Mouse (Mus musculus) thymus, postnatal 36 days (tissue): ENCODE data around the gene Eva1c.

Experiments used
- DNase-seq, 2 experiments: peaks; one replicate each; pipeline ENCODE4 v3.0.0; 2022; ENCODE audit warnings: mixed read lengths in 2 of 2

Gene Eva1c

DNA sequence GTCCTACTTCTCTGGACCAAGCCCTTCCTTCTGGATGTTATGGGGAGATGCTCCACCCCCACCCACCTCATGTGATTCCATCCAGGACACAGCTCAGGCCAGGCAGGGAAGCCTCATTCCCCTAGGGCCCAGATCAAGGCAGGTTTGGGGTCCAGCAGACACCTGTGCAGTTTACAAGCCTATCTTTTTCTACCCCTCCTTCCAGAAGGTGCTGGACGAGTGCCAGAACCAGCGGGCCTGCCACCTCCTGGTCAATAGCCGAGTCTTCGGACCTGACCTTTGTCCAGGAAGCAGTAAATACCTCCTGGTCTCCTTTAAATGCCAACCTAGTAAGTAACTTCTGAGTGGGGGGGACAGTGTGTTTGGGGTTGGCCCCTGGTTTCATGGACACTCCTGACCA, 42.8 kb downstream of the Eva1c start:
- no peak for DNase-seq

DNA sequence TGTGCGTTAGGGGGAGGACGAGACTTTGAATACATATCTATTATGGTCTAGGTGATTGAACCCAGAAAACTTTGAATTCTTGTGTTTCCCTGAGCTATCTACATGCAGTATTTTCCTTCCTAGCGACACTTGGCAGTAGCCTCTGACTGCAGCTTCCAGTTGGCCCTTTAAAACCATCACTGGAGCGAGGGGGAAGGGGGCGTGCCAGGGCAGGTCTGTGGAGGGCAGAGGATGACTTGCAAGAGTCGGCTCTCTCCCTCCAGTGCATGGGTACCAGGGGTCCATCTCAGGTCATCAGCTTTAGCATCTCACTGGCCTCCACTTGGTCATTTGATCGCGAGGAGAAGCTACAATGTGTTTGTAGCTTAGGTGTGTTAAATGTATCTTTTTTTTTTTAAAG, 46.4 kb downstream of the Eva1c start:
- no peak for DNase-seq

DNA sequence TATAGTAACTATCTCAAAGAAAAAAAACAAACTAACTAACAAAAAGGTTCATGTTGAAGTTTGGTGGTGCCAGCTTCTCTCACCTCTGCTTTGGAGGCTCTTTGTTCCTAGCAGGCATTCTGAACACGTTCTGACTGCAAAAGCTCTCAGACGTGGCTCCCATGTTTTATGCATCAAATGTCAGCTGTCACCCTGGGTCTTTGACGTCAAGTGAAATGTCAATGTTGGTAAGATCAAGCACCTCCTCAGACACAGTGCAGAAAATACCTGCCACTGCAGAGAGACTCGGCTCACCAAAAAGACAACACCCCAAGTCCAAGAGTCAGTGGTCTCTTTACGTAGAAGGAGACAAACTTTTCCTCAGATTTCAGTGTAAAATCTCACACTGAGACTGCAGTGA, 48.0 kb downstream of the Eva1c start:
- DNase-seq = no peak

DNA sequence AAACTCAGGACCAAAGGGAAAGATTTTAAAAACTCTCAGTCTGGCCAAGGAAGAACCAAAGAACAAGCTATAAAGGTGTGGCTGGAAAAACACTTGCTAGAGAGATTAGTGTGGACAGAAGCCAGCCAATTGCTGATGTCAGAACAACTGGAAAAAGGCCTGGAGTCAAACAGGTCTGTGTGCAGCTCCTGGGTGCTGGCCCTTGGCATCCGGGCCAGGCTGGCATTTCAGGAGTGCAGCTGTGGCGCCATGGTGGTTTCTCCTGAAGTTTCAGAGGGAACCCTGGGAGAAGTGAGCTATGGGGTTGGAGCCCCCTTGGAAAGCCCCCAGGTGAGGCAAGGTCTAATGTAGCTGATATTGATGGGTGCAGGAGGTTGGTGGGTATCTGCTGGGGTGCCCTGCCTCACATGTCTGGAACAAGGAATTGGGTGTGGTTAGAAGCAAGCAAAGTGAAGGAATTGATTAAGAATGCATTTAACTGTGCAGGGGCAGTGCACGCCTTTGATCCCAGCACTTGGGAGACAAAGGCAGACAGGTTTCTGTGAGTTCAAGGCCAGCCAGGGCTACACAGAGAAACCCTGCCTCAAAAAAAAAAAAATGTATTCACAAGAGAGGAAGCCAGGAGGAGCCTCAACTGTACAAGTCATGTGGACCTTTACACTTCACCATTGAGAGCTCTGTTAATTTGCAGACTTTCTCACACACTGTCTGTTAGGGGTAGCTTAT, 51.8 kb downstream of the Eva1c start:
- DNase-seq = no peak

DNA sequence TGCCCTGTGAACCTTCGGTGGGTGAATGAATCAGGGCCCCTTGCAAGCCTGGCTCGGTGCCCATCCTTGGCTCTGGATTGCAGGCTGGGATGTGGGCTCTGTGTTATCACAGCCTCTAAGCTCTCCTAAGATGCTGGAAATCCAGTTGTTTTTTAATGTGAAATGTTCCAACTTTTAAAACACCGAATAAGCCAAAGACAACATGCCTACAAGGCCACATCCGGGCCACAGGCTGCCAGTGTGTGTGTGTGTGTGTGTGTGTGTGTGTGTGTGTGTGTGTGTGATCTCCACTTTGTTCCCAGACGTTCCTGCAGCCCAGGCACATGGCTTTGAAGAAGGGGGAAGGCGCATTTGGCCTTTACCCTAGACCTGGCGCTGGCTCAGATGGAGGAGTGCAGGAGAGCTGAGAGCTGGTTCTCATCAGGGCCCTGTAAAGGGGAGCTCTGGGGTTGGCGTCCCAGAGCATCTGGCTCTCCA, 56.0 kb downstream of the Eva1c start:
- no peak for DNase-seq

DNA sequence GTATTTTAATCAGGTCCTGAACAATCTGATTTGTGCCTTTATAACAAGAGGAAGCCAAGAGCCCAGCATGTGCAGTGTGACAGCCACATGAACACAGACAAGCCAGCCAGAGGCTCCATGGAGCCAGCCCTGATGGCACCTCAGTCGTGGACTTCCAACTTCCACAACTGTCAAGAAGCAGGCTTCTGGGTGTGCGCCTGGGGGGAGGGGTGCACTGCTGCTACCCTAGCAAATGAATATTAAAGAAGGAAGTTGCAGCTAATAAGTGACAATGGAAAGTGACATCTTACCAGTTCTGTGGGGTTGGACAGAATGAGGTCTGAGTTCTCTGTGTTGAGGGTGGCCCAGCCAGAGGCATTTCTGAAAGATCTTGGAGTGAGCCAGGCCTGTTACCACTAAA, 58.8 kb downstream of the Eva1c start:
- no peak for DNase-seq

DNA sequence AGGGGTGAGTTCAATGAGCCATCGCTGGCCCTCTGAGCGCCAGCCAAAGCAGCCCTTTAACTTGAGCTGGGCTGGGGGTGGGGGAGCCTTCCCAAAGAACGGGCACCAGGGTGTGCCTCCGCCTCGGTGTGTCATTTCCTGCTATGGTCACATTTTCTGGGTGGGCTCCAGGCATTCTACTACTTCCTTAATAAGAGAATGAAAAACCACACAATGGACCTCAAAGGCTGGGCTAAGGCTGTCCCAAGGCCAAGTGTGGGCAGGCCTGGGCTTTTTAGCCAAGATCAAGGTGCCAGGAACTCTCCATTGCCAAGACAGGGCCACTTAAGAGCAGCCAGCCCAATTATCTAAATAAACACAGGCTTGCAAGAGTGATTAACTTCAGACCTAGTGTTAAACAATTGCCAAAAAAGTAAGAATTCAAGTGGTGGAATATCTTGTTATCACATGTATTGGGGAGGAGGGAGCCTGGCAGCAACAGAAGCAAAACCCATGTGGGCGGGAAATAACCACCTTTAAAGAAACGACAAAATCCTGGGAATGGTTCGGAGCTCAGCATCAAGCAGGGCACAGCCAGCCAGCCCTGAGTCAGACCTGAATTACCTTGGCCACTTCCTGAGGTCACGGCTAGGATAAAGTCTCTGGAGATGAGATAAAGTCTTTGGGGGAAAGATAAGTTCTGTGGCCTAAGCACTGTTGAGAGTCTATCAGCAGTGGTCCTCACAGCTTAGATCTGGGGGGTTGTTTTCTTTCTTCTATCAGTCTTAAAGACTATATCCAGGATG, 59.5 kb downstream of the Eva1c start:
- no peak for DNase-seq

DNA sequence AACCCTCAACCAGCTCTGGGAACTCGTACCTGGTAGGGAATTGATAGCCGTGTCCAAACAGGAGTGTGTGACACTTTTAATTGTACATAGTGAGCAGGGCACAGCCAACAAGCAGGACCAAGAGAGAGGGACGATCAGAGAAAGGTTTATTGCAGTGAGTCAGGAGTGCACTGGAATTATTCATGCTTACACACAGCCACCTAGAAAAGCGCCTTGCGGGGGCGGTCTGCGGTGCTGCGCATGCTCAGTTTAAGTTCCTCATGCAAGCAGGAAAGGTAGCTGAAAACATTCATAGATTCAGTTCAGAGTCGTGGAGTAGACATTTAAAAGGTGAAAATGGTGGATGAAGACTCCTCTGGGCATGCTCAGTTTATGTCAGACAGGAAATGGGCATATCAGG, 64.2 kb downstream of the Eva1c start:
- no peak for DNase-seq

DNA sequence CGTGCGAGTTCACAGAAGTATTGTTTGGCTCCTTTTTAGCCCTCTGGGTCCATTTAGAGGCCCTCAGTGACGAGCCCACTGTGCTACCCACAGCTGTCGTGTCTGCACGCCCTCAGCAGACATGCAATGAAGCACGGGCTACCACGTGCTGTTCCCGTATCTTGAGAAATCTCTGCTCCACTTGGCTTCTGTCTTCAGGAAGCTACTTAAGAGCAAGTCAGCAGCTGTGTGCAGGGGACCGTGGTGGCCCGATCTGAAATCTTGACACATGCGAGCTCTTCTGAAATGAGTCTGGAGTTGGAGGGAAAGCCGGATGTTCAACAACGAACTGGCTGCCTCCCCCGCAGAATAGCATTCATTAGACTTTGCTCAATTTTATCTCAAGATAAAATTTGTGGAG, 65.1 kb downstream of the Eva1c start:
- no peak for DNase-seq

DNA sequence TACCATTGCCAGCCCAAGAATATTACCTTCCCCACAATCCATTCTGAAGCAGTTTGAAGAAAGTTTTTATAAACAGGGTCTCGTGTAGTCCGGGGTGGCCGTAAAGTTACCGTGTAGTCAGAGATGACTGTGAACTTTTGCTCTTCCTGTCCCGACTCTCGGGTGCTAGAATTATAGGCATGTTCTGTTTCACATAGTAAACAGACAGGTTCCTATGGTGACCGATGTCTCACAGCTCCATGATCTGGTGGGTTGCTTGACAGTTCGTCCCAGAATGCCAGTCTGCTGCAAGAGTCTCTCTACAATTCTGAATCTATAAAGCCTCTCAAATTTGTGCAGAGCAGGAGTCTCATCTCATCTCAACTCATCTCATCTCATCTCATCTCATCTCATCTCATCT, 65.6 kb downstream of the Eva1c start:
- no peak for DNase-seq

DNA sequence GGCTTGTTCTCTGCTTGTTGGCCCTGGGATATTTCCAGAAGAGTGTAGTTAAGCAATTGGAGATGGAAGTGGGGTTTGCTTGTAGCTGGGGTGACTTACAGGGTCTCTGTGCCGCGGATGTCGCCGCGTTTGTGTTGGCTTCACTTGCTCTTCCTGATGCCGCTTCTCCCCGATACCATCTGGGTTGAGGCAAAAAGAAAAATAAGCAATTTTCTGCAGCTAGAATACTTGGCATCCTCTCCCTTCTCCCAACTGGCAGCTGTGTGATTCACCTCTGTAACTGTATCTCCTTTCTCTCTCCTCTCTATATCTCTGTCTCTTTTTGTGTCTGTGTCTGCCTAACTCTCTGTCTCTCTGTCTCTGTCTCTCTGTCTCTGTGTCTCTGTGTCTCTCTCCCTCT, 66.5 kb downstream of the Eva1c start:
- no peak for DNase-seq

DNA sequence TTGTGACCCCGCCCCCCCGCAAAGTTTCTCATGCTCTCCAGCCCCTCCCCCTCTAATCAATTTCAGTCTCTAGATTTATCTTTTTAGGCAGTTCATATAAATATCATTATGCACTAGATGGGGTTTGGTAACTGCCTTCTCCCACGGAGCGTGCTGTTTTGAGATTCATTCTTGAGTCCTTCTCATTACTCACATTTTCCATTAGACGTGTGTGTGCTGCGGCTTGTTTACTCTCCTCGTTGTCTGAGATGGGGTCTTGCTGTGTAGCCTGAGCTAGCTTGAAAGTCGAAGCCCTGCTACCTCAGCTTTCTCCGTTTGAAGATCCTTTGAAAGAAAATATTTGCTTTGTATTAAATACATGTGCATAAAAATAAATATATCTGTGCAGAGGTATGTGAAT, 67.3 kb downstream of the Eva1c start:
- no peak for DNase-seq

DNA sequence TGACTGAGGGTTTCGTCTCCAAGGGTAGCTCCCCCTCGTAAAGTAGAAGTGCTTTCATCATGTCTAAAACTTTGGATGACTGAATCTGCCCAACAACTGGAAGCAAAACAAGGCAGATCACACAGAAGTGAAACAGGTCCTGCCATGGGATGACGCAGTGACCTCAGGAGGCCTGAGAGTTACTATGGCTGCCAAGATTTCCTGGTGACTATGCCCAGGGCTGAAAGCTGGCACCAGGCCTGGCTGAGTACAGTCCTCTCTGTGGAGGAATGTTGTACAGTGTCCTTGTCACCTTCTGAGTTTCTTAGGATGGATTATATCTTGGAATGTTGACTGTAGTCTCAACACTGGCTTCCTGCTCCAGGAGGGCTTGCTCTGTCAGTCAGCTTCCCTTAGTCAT, 71.1 kb downstream of the Eva1c start:
- no peak for DNase-seq

DNA sequence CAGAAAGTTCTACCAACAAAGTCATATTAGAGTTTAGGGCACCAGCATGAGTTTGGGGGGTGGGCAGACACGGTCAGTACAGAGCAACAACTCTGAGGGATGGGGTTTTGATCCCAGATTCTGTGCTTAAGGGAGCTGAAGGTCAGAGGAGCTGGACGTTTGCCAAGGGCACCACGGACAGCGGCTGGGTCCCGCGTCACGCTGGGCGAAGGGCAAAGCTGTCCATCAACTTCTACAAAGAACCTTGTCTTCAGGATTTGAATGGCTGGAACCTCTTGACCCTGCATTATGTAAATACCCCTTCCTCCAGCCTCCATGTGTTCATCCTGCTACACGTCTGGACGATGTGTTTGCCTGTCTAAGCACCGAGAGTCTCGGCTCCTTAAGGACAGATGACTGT, 73.0 kb downstream of the Eva1c start:
- no peak for DNase-seq

DNA sequence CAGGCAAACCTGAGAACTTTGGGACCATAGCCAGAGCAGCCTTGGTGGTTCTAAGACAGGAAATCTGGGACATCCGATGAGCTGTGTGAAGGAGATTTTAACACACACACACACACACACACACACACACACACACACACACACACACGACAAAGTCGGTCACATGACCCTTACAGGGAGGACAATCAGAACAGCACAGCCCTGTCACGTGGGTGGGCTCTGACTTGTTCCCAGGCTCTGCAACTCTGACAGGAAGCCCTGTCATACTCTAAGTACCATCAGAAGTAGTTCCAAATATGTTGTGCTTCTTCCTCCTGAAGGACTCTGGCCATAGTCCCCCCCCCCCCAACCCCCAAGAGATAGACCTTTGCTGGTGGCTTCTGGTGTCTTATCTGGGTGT, 74.8 kb downstream of the Eva1c start:
- DNase-seq = no peak

DNA sequence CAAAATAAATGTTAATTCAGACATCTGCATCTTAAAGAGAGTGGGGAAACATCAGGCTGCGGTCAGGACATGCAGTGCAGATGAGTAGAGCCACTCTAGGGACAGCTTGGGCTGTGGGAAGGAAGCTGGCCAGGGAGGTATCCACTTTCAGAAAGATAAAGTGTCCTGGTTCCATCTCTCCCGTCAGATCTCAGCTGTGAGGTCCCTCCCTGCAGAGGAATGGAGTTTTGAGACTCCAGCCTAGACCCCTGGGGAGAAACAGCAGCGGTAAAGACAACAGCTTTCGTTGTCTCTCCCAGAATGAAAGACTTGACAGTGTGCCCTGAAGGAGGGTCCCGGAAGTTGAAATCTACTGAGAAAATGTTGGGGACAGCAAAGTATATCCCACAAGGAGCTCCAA, 76.8 kb downstream of the Eva1c start:
- no peak for DNase-seq

DNA sequence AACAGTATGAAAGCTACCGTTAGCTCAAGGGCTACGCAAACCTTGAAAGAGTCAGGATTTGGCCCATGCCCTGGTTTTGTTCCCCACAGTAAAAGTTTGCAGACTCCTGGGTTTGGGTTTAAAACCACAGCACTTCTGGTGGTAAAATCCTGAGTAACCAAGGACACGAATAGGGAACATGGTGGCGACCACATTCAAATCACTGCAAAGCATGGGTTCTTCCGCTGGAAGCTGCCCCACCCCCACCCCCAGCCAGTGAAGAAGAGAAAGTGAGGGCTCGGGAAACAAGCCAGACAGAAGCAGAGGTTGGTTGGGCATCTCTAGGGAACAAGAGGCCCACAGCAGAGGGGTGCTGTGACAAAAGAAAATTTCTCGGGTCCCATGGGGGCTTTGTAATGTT, 80.7 kb downstream of the Eva1c start:
- DNase-seq = no peak

DNA sequence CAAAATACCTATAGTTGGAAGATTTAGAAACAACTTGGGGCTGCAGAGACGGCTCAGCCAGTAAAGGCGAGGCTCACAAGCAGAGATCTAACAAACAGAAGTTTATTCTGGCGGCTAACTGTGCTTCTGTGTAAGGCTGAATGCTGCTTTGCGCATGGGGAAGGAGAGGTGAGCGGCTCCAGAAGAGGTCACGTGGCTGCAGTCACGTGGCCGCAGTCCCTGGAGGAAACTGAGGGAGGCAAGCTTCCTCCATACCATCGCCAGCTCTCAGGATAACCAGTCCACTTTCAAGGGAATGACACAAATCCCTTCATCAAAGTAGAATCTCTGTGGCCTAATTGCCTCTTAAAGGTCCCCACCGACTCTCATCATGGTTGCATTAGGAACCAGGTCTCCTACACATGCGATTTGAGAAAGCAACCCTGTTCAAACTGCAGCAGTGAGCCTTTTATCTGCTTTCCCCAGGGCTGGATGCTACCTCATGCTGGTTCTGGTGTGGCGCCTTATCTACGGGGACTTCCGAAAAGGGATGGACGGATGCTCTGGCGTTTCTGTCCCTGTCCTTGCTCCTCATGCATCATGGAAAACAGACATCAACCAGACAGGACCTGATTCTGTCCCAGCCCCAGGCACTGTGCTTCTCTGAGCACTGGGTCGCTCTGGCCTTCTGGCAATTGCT, 84.5 kb downstream of the Eva1c start:
- DNase-seq = no peak

DNA sequence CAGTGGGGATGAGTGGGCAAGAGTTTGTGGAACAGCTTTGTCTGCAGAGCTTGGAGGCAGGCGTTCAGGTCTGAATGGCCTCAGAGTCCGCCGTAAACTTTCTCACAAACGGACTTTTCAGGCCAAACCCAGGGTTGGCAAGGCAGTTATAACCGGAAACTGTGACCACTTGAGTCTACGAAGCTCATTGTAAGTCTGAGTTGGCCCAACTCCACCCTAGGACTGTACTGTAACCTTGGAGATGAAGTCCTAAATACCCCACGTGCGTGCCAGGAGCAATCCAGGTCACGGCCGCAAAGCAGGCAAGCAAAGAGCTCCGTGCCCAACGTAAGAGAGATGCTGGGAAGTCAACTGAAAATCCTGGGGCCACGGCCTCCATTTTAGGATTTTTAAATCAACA, 85.2 kb downstream of the Eva1c start:
- no peak for DNase-seq

DNA sequence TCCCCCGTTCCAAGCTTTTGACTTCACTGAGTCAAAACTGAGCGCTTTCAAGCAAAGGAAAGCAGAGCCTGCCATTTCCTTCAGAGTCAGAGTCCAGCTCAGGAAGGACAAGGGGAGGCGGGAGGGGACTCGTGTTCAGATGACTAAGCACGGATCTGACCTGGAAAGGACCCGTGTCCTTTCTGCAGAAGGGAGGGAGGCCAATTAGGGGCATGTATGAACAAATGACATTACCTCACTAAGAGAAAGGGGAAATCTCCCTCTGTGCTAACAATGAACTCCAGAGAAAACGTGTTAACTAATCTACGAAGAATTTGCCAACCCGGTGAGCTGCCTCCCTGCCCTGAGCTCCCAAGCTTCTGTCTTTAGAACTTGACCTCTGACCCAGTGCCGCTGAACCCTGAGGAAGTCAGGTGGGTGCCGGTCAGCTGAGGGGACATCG, 89.5 kb downstream of the Eva1c start:
- no peak for DNase-seq

DNA sequence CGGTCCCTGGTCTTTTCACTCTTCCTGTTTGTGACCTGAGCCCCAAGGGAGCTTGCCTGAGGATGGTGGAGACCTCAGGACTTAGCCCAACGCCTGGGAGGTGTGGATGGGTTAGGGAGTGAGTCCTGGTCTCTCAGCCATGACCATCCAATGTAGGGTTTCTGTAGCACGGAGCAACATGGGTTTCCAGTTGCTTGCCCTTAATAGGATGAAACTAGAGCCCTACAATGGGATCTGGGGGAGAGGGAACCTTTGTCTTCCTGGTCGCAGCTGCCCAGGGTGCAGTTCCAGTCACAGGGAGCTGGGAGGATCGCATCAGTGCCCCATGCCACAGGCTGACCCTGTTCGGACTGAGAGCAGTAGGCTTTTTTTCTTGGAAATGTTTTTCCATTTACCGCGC, 90.6 kb downstream of the Eva1c start:
- no peak for DNase-seq

DNA sequence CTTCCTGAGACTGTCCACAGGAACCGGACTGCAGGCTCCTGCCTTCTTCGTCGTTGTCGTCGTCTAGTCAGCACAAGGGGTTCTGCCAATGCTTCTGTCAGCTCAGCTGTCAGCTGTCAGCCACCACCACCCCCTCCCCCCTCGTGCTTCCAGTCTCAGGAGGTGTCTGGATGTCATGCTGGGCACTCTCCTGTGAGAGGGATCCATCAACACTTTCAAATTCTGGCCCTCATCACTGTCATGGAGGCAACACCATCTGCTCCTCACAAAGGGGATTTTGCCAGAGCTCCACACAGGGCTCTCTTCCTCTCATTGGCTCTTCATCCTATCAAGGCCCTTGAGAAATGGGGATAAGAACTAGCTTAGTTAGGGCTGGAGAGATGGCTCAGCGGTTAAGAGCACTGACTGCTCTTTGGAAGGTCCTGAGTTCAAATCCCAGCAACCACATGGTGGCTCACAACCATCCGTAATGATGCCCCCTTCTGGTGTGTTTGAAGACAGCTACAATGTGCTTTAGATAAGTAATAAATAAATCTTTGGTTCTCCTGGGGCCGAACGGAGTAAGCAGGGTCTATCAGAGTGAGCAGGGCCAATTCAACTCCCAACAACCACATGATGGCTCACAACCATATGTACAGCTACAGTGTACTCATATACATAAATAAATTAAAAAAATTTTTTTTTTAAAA, 95.1 kb downstream of the Eva1c start:
- no peak for DNase-seq
